Mouse (Mus musculus): ENCODE results near the gene Gm45711. TPM values are rescaled to one million over a fixed set of nuclear protein-coding genes. Genes with fewer than 3 reads are reported as not detected.
A peak's percentile ranks its signal among the peaks of the same experiment; 100 is the strongest.

The Gm45711 gene
- total and polyA plus RNA-seq, 3 experiments, result not detected

DNA sequence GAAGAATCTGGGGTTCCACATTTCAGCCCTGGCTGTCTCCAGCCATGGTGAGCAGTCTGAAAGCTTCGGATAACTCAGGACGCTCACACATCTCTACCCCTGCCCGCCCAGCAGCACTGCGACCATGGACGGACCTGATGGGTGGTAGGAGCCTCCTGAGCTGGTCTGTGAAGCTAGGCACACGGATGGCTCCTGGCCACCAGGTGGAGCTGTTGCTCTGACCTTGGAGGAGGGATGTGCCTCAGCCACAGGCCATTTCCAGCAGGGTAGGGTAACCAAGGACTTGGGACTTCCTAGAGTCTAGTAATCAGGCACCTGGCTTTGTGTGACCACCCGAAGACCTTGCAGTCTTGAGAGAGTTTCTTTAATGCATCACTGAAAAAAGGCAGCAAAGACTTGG lies 34.1 kb upstream of the Gm45711 start:
- no peak overlapping the region for H3K4me3 ChIP-seq (ENCODE audit: control insufficient read depth in 1 of 2, insufficient read depth in 1 of 2, low read depth in 2 of 2, low read length in 2 of 2)
- TF ChIP-seq SMC3 (IDR thresholded peaks at IDR 0.05; ENCODE audit: low read depth, low read length), result peak; percentile 82
- no peak for TF ChIP-seq CHD2 (IDR thresholded peaks at IDR 0.05; ENCODE audit: low read length)
- TF ChIP-seq ZC3H11A (IDR thresholded peaks at IDR 0.05; ENCODE audit: low read depth, low read length), result peak; percentile 44
- TF ChIP-seq ZNF384 (IDR thresholded peaks at IDR 0.05; ENCODE audit: low read depth, low read length), result no peak
- TF ChIP-seq NRF1 (IDR thresholded peaks at IDR 0.05; ENCODE audit: insufficient read depth, low read depth, low read length, poor library complexity, severe bottlenecking), result no peak
- peak; percentile 75 for TF ChIP-seq RAD21 (IDR thresholded peaks at IDR 0.05; ENCODE audit: low read depth, low read length)
- TF ChIP-seq CTCF (IDR thresholded peaks at IDR 0.05 in 2 of 3, conservative IDR thresholded peaks at IDR 0.05 in 1 of 3; ENCODE audit: control insufficient read depth in 1 of 3, insufficient read depth in 1 of 3, low read depth in 2 of 3, low read length in 3 of 3, poor library complexity in 1 of 3, severe bottlenecking in 1 of 3), result peak; percentile 87 to 93 (median 92)
- no peak overlapping the region for H3K27ac ChIP-seq (ENCODE audit: control insufficient read depth, low read depth, low read length)
- peak; percentile 84 for DNase-seq (ENCODE audit: low read depth, low spot score)
- peaks cover 0 to 4% of the 10 kb centered on the region in 2 experiments; a peak in 2 of 4 replicates for H3K36me3 ChIP-seq (ENCODE audit: control insufficient read depth in 1 of 2, insufficient read depth in 2 of 2, low read length in 2 of 2)
- H3K79me2 ChIP-seq (ENCODE audit: control insufficient read depth, insufficient read depth, low read length, poor library complexity), result peaks cover 10% of the 10 kb centered on the region
- H3K4me1 ChIP-seq (ENCODE audit: control insufficient read depth in 1 of 2, insufficient read depth in 2 of 2, low read length in 2 of 2), result peaks cover 0 to 7% of the 10 kb centered on the region in 2 experiments; a peak in 2 of 4 replicates
- H3K27me3 ChIP-seq (ENCODE audit: control insufficient read depth in 1 of 2, insufficient read depth in 2 of 2, low read length in 2 of 2), result no peaks in the 10 kb centered on the region
- H3K9me3 ChIP-seq (replicated peaks; ENCODE audit: insufficient read depth, low read length), result no peaks in the 10 kb centered on the region
- no peak overlapping the region for H3K9ac ChIP-seq (ENCODE audit: control insufficient read depth, low read depth, low read length, poor library complexity, severe bottlenecking)

- H3K36me3 ChIP-seq (ENCODE audit: control insufficient read depth in 1 of 2, insufficient read depth in 2 of 2, low read length in 2 of 2), result peaks cover 0 to 9% of the 10 kb centered on the region in 2 experiments; a peak in 2 of 4 replicates
- no peak overlapping the region for H3K4me3 ChIP-seq (ENCODE audit: control insufficient read depth in 1 of 2, insufficient read depth in 1 of 2, low read depth in 2 of 2, low read length in 2 of 2)
- H3K27ac ChIP-seq (ENCODE audit: control insufficient read depth, low read depth, low read length), result no peak overlapping the region
Observed at GRCm38 (mm10) chr8:104342426-104342825, 32.5 kb upstream of the Gm45711 start.

DNA sequence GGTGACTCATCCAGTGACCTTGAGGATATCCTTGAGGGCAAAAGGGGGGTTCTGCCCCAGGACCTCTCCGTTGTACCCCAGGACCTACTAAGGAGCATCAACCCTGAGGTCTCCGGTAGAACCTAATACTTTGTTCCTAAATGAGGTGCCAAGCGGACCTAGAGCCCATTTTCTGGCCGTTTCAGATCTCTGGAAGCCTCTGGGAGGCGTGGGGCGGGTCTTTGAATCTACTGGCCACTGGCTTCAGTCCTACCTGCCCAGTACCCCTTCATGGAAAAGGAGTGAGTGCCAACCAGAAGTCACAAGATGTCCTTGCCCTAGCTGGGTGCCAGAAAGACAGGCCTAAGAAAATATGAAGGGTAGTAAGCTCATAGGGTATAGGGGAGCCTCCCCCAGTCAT lies 31.8 kb upstream of the Gm45711 start:
- DNase-seq (ENCODE audit: low read depth, low spot score), result no peak
- Histone ChIP-seq H3K4me1 (ENCODE audit: control insufficient read depth in 1 of 2, insufficient read depth in 2 of 2, low read length in 2 of 2) (peaks cover 0 to 7% of the 10 kb centered on the region in 2 experiments; a peak in 2 of 4 replicates), H3K27ac (ENCODE audit: control insufficient read depth, low read depth, low read length) (peak overlapping the region; percentile 11), H3K9me3 (replicated peaks; ENCODE audit: insufficient read depth, low read length) (no peaks in the 10 kb centered on the region), H3K27me3 (ENCODE audit: control insufficient read depth in 1 of 2, insufficient read depth in 2 of 2, low read length in 2 of 2) (no peaks in the 10 kb centered on the region), H3K36me3 (ENCODE audit: control insufficient read depth in 1 of 2, insufficient read depth in 2 of 2, low read length in 2 of 2) (peaks cover 0 to 9% of the 10 kb centered on the region in 2 experiments; a peak in 2 of 4 replicates), H3K4me3 (ENCODE audit: control insufficient read depth in 1 of 2, insufficient read depth in 1 of 2, low read depth in 2 of 2, low read length in 2 of 2) (peak overlapping the region; percentile 59 to 90; a peak in 2 of 4 replicates), H3K9ac (ENCODE audit: control insufficient read depth, low read depth, low read length, poor library complexity, severe bottlenecking) (peak overlapping the region; percentile 10), H3K79me2 (ENCODE audit: control insufficient read depth, insufficient read depth, low read length, poor library complexity) (peaks cover 10% of the 10 kb centered on the region)
- TF ChIP-seq POLR2A (IDR thresholded peaks at IDR 0.05; ENCODE audit: control insufficient read depth in 1 of 2, insufficient read depth in 1 of 2, low read depth in 1 of 2, low read length in 2 of 2, poor library complexity in 1 of 2), result 0 out of 4 replicates have a peak, but pooled peaks of 1 of the 2 experiments have one; percentile 2
- no peak for TF ChIP-seq GATA1 (IDR thresholded peaks at IDR 0.05; ENCODE audit: low read depth, low read length)

More at GRCm38 (mm10) chr8:104342426-104342825, 32.5 kb upstream of the Gm45711 start:
- H3K79me2 ChIP-seq (ENCODE audit: control insufficient read depth, insufficient read depth, low read length, poor library complexity), result peaks cover 10% of the 10 kb centered on the region
- no peak for DNase-seq (ENCODE audit: low read depth, low spot score)
- no peak overlapping the region for H3K9ac ChIP-seq (ENCODE audit: control insufficient read depth, low read depth, low read length, poor library complexity, severe bottlenecking)
- H3K27me3 ChIP-seq (ENCODE audit: control insufficient read depth in 1 of 2, insufficient read depth in 2 of 2, low read length in 2 of 2), result no peaks in the 10 kb centered on the region
- TF ChIP-seq MAFK (IDR thresholded peaks at IDR 0.05; ENCODE audit: borderline replicate concordance, low read depth, low read length) (no peak), NRF1 (IDR thresholded peaks at IDR 0.05; ENCODE audit: insufficient read depth, low read depth, low read length, poor library complexity, severe bottlenecking) (no peak), CHD1 (IDR thresholded peaks at IDR 0.05; ENCODE audit: low read depth, low read length) (no peak), USF2 (IDR thresholded peaks at IDR 0.05; ENCODE audit: borderline replicate concordance in 1 of 2, insufficient read depth in 1 of 2, low read depth in 1 of 2, low read length in 2 of 2) (no peak), NELFE (IDR thresholded peaks at IDR 0.05; ENCODE audit: low read depth, low read length) (no peak), ELF1 (IDR thresholded peaks at IDR 0.05; ENCODE audit: low read depth, low read length) (no peak), ETS1 (IDR thresholded peaks at IDR 0.05; ENCODE audit: low read depth, low read length) (no peak), TBP (IDR thresholded peaks at IDR 0.05; ENCODE audit: low read depth, low read length) (no peak), ZNF384 (IDR thresholded peaks at IDR 0.05; ENCODE audit: low read depth, low read length) (no peak), POLR2AphosphoS5 (IDR thresholded peaks at IDR 0.05; ENCODE audit: borderline replicate concordance, low read depth, low read length) (no peak), MAZ (IDR thresholded peaks at IDR 0.05; ENCODE audit: low read depth, low read length) (no peak), KAT2A (conservative IDR thresholded peaks at IDR 0.05; ENCODE audit: low read depth, low read length) (no peak), CHD2 (IDR thresholded peaks at IDR 0.05; ENCODE audit: low read length) (no peak), MXI1 (IDR thresholded peaks at IDR 0.05; ENCODE audit: low read depth, low read length) (no peak), BHLHE40 (IDR thresholded peaks at IDR 0.05; ENCODE audit: borderline replicate concordance, low read depth, low read length) (no peak)
- H3K4me1 ChIP-seq (ENCODE audit: control insufficient read depth in 1 of 2, insufficient read depth in 2 of 2, low read length in 2 of 2), result peaks cover 0 to 7% of the 10 kb centered on the region in 2 experiments; a peak in 2 of 4 replicates
- no peaks in the 10 kb centered on the region for H3K9me3 ChIP-seq (replicated peaks; ENCODE audit: insufficient read depth, low read length)

All from MEL (cell line).